Mouse (Mus musculus): ENCODE measurements around the gene Cdyl2. TPM values are rescaled to one million over a fixed set of nuclear protein-coding genes. Genes with fewer than 3 reads are reported as not detected.
A peak's percentile ranks its signal among the peaks of the same experiment; 100 is the strongest.

The Cdyl2 gene
- polyA plus RNA-seq, 1 experiment from 2014 or later, result 6.5 TPM

DNA sequence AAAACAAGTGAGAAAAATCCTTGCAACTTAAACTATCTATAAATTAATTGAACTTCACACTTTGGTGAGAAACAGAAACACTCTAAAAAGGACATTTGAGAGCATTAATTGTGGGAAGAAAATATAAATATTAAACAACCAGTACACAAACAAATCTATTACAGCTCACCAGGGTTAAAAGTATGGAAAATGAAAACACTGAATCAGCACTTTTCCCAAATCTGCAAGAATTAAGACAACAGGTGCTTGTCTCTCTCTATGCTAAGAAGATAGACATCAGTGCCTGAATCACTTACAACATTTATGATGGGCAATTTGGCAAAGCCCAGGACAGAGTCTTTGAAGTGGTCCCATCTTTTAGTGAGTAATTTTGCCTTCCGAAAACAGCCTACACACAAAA, 56.6 kb downstream of the Cdyl2 start:
- 93% methylated on average over 1 of the region's 1 CpGs for WGBS

DNA sequence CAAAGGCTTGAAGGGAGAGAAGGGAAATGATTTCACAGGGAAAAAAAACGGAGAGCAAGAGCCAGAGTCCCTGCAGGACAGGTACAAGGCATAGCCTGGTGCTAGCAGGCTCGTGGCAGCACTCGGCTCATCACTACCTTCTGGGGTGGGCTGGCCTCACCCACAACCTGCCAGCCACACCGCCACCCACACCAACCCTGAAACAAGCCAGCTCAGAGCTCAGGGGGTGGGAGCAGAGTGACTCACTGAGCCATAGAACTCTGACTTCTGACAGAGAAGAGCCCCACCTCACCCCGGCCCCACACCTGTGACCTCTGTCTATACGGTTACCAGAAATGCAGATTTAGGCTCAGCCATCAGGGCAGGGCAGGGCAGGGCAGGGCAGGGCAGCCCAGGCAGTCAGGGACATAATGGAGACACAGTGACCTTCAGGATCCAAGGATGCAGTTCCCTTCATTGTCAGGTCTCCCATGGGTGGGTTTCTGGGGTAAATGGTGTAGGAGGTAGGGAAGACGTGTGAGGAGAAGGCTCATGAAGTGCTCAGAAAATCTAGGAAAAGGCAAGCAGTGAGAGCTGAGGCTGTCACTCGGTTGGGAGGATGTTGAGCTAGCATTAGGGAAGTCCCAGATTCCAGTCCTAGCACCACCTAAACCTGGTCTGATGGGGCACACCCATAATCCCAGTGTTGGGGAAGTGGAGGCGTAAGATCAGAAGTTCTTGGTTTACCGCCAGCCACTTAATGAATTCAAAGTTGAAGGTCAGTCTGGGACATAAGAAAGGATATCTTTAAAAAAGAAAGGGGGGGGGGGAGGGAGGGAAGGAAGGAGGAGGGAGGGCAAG, 58.6 kb downstream of the Cdyl2 start:
- Histone ChIP-seq H3K27me3 (replicated peaks; ENCODE audit: control insufficient read depth, insufficient read depth, low read length) (no peaks in the 10 kb centered on the region), H3K9ac (ENCODE audit: low read length) (no peak overlapping the region), H3K4me1 (ENCODE audit: control insufficient read depth, insufficient read depth, low read length) (no peaks in the 10 kb centered on the region), H3K9me3 (replicated peaks; ENCODE audit: control insufficient read depth, low read length) (no peaks in the 10 kb centered on the region), H3K36me3 (ENCODE audit: control insufficient read depth, insufficient read depth, low read length) (no peaks in the 10 kb centered on the region), H3K4me3 (ENCODE audit: low read depth, low read length) (no peak overlapping the region), H3K27ac (ENCODE audit: low read depth, low read length) (no peak overlapping the region), H3K4me2 (ENCODE audit: low read length) (no peak overlapping the region)
- ATAC-seq (no peak), DNase-seq (ENCODE audit: low spot score) (no peak)
- WGBS, result 85% methylated on average over 10 of the region's 10 CpGs

More for the DNA sequence above, 56.6 kb downstream of the Cdyl2 start:
- no peaks in the 10 kb centered on the region for H3K9me3 ChIP-seq (replicated peaks; ENCODE audit: control insufficient read depth, low read length)
- DNase-seq (ENCODE audit: low spot score) (no peak), ATAC-seq (no peak)
- H3K4me3 ChIP-seq (ENCODE audit: low read depth, low read length), result no peak overlapping the region
- no peak overlapping the region for H3K27ac ChIP-seq (ENCODE audit: low read depth, low read length)
- H3K4me1 ChIP-seq (ENCODE audit: control insufficient read depth, insufficient read depth, low read length), result no peaks in the 10 kb centered on the region
- no peak overlapping the region for H3K9ac ChIP-seq (ENCODE audit: low read length)
- H3K27me3 ChIP-seq (replicated peaks; ENCODE audit: control insufficient read depth, insufficient read depth, low read length), result no peaks in the 10 kb centered on the region
- no peaks in the 10 kb centered on the region for H3K36me3 ChIP-seq (ENCODE audit: control insufficient read depth, insufficient read depth, low read length)
- H3K4me2 ChIP-seq (ENCODE audit: low read length), result no peak overlapping the region

DNA sequence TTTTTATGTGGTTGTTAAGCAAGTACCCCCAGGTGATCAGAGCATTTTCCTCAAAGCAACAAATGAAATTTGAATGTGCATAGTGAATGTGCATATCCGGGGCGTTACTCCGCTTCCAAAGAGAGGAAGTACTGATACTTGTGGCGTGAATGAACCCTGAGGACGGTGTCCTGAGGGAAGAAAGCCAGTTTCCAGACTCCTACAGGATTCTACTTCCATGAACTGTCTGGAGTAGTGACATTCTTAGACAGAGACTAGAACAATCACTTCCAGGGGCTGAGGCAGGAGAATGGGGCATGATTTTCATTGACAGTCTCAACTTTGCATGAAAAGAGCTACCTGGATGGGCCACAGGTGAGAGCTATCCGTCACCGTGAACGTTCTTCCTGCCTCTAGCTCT, 59.3 kb downstream of the Cdyl2 start:
- no peak for ATAC-seq
- Histone ChIP-seq H3K27me3 (replicated peaks; ENCODE audit: control insufficient read depth, insufficient read depth, low read length) (no peaks in the 10 kb centered on the region), H3K9me3 (replicated peaks; ENCODE audit: control insufficient read depth, low read length) (no peaks in the 10 kb centered on the region), H3K9ac (ENCODE audit: low read length) (no peak overlapping the region), H3K4me3 (ENCODE audit: low read depth, low read length) (no peak overlapping the region), H3K4me1 (ENCODE audit: control insufficient read depth, insufficient read depth, low read length) (no peaks in the 10 kb centered on the region), H3K4me2 (ENCODE audit: low read length) (no peak overlapping the region), H3K27ac (ENCODE audit: low read depth, low read length) (no peak overlapping the region), H3K36me3 (ENCODE audit: control insufficient read depth, insufficient read depth, low read length) (no peaks in the 10 kb centered on the region)
- DNase-seq (ENCODE audit: low spot score), result no peak
- 88% methylated on average over 8 of the region's 8 CpGs for WGBS

GRCm38 (mm10) chr8:116673052-116673451, 59.7 kb downstream of the Cdyl2 start:
- no peaks in the 10 kb centered on the region for H3K9me3 ChIP-seq (replicated peaks; ENCODE audit: control insufficient read depth, low read length)
- no peak overlapping the region for H3K4me3 ChIP-seq (ENCODE audit: low read depth, low read length)
- WGBS, result 93% methylated on average over 4 of the region's 4 CpGs
- ATAC-seq (no peak), DNase-seq (ENCODE audit: low spot score) (no peak)
- no peak overlapping the region for H3K9ac ChIP-seq (ENCODE audit: low read length)
- no peak overlapping the region for H3K27ac ChIP-seq (ENCODE audit: low read depth, low read length)
- no peaks in the 10 kb centered on the region for H3K4me1 ChIP-seq (ENCODE audit: control insufficient read depth, insufficient read depth, low read length)
- no peak overlapping the region for H3K4me2 ChIP-seq (ENCODE audit: low read length)
- no peaks in the 10 kb centered on the region for H3K27me3 ChIP-seq (replicated peaks; ENCODE audit: control insufficient read depth, insufficient read depth, low read length)
- H3K36me3 ChIP-seq (ENCODE audit: control insufficient read depth, insufficient read depth, low read length), result no peaks in the 10 kb centered on the region

DNA sequence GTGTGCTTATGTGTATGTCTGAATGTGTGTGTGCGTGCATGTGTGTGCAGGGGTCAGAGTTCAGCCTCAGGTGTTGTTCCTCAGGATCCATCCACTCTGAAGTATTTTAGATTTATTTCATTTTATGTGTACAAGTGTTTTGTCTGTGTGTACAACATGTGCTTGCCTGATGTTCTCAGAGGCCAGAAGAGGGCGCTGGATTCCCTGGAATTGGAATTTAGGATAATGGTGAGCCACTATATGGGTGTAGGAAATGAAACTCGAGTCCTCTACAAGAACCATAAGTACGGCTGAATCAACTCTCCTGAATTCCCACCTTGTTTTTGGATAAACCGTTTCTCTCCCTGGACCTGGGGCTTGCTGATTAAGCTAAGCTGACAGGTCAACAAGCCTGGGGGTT, 61.2 kb downstream of the Cdyl2 start:
- ATAC-seq, result no peak
- no peaks in the 10 kb centered on the region for H3K36me3 ChIP-seq (ENCODE audit: control insufficient read depth, insufficient read depth, low read length)

GRCm38 (mm10) chr8:116670604-116671003, 62.2 kb downstream of the Cdyl2 start:
- Histone ChIP-seq H3K4me2 (ENCODE audit: low read length) (no peak overlapping the region), H3K4me3 (ENCODE audit: low read depth, low read length) (no peak overlapping the region), H3K9me3 (replicated peaks; ENCODE audit: control insufficient read depth, low read length) (no peaks in the 10 kb centered on the region), H3K9ac (ENCODE audit: low read length) (no peak overlapping the region), H3K4me1 (ENCODE audit: control insufficient read depth, insufficient read depth, low read length) (no peaks in the 10 kb centered on the region), H3K27ac (ENCODE audit: low read depth, low read length) (no peak overlapping the region), H3K36me3 (ENCODE audit: control insufficient read depth, insufficient read depth, low read length) (no peaks in the 10 kb centered on the region), H3K27me3 (replicated peaks; ENCODE audit: control insufficient read depth, insufficient read depth, low read length) (no peaks in the 10 kb centered on the region)
- 87% methylated on average over 7 of the region's 7 CpGs for WGBS
- ATAC-seq (no peak), DNase-seq (ENCODE audit: low spot score) (no peak)

More for the DNA sequence above, 61.2 kb downstream of the Cdyl2 start:
- Histone ChIP-seq H3K27ac (ENCODE audit: low read depth, low read length) (no peak overlapping the region), H3K4me1 (ENCODE audit: control insufficient read depth, insufficient read depth, low read length) (no peaks in the 10 kb centered on the region), H3K9me3 (replicated peaks; ENCODE audit: control insufficient read depth, low read length) (no peaks in the 10 kb centered on the region), H3K27me3 (replicated peaks; ENCODE audit: control insufficient read depth, insufficient read depth, low read length) (no peaks in the 10 kb centered on the region), H3K9ac (ENCODE audit: low read length) (no peak overlapping the region), H3K4me2 (ENCODE audit: low read length) (no peak overlapping the region), H3K4me3 (ENCODE audit: low read depth, low read length) (no peak overlapping the region)
- DNase-seq (ENCODE audit: low spot score), result peak; percentile 16
- WGBS, result 74% methylated on average over 5 of the region's 5 CpGs

GRCm38 (mm10) chr8:116668977-116669376, 63.8 kb downstream of the Cdyl2 start:
- WGBS, result 97% methylated on average over 7 of the region's 7 CpGs
- Histone ChIP-seq H3K9me3 (replicated peaks; ENCODE audit: control insufficient read depth, low read length) (no peaks in the 10 kb centered on the region), H3K4me1 (ENCODE audit: control insufficient read depth, insufficient read depth, low read length) (no peaks in the 10 kb centered on the region), H3K4me2 (ENCODE audit: low read length) (no peak overlapping the region), H3K27ac (ENCODE audit: low read depth, low read length) (no peak overlapping the region), H3K36me3 (ENCODE audit: control insufficient read depth, insufficient read depth, low read length) (no peaks in the 10 kb centered on the region), H3K4me3 (ENCODE audit: low read depth, low read length) (no peak overlapping the region), H3K27me3 (replicated peaks; ENCODE audit: control insufficient read depth, insufficient read depth, low read length) (no peaks in the 10 kb centered on the region), H3K9ac (ENCODE audit: low read length) (no peak overlapping the region)
- ATAC-seq (no peak), DNase-seq (ENCODE audit: low spot score) (no peak)

GRCm38 (mm10) chr8:116666781-116667325, 65.9 kb downstream of the Cdyl2 start:
- no peak overlapping the region for H3K4me2 ChIP-seq (ENCODE audit: low read length)
- H3K4me1 ChIP-seq (ENCODE audit: control insufficient read depth, insufficient read depth, low read length), result no peaks in the 10 kb centered on the region
- peak; percentile 49 for DNase-seq (ENCODE audit: low spot score)
- H3K9me3 ChIP-seq (replicated peaks; ENCODE audit: control insufficient read depth, low read length), result no peaks in the 10 kb centered on the region
- 86% methylated on average over 11 of the region's 11 CpGs for WGBS
- H3K4me3 ChIP-seq (ENCODE audit: low read depth, low read length), result no peak overlapping the region
- H3K9ac ChIP-seq (ENCODE audit: low read length), result no peak overlapping the region
- H3K27ac ChIP-seq (ENCODE audit: low read depth, low read length), result no peak overlapping the region
- no peak for ATAC-seq
- no peaks in the 10 kb centered on the region for H3K36me3 ChIP-seq (ENCODE audit: control insufficient read depth, insufficient read depth, low read length)
- H3K27me3 ChIP-seq (replicated peaks; ENCODE audit: control insufficient read depth, insufficient read depth, low read length), result no peaks in the 10 kb centered on the region

DNA sequence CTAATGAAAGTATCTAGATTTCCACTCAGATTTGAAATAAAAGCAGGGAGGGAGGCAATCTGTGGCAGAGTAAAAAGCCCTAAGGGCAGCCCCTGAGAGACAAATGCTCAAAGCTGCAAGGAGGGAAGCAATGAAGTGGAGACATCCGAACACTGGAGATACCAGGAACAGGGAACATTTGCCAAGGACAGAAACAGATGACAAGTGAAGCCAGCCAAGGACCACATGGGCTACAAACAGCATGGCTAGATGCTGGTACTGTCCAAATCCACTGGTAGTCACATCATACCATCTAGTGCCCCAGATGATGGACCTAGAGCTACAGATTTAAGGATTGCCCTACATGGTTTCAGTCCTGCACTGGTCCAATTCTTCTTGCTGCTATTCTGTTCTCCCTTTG, 71.3 kb downstream of the Cdyl2 start:
- ATAC-seq (no peak), DNase-seq (ENCODE audit: low spot score) (no peak)
- 86% methylated on average over 1 of the region's 1 CpGs for WGBS
- no peak overlapping the region for H3K27ac ChIP-seq (ENCODE audit: low read depth, low read length)
- H3K4me3 ChIP-seq (ENCODE audit: low read depth, low read length), result no peak overlapping the region
- H3K9me3 ChIP-seq (replicated peaks; ENCODE audit: control insufficient read depth, low read length), result no peaks in the 10 kb centered on the region
- no peak overlapping the region for H3K9ac ChIP-seq (ENCODE audit: low read length)
- no peaks in the 10 kb centered on the region for H3K27me3 ChIP-seq (replicated peaks; ENCODE audit: control insufficient read depth, insufficient read depth, low read length)
- H3K4me2 ChIP-seq (ENCODE audit: low read length), result no peak overlapping the region
- no peaks in the 10 kb centered on the region for H3K36me3 ChIP-seq (ENCODE audit: control insufficient read depth, insufficient read depth, low read length)
- no peaks in the 10 kb centered on the region for H3K4me1 ChIP-seq (ENCODE audit: control insufficient read depth, insufficient read depth, low read length)

Data from forebrain, embryonic 14.5 days (tissue).